Mouse (Mus musculus) myocyte (in vitro differentiated cells): ENCODE data around the gene Rxfp3. TPM values are rescaled to one million over a fixed set of nuclear protein-coding genes. Genes with fewer than 3 reads are reported as not detected.

Experiments
- H3K27me3 ChIP-seq: one replicate; pipeline ENCODE4 v1.6.1; 2011; ENCODE audit not compliant: control insufficient read depth, insufficient read depth, insufficient read length
- H3K36me3 ChIP-seq: one replicate; pipeline ENCODE4 v1.6.1; 2011; ENCODE audit not compliant: control insufficient read depth, insufficient read depth
- H3K4me2 ChIP-seq: one replicate; pipeline ENCODE4 v1.6.1; 2011; ENCODE audit warnings: low read depth, control low read depth
- H3K4me3 ChIP-seq: one replicate; pipeline ENCODE4 v1.5.1; 2011; ENCODE audit warnings: mild to moderate bottlenecking, control low read depth, moderate library complexity
- H3K79me2 ChIP-seq: one replicate; pipeline ENCODE4 v1.6.1; 2011; ENCODE audit not compliant: control insufficient read depth, insufficient read depth
- H3ac ChIP-seq: one replicate; pipeline ENCODE4 v1.6.1; 2011; ENCODE audit not compliant: control insufficient read depth, insufficient read length
- CEBPB ChIP-seq: IDR thresholded peaks from 2 replicates; pipeline ENCODE4 v1.6.1; 2011; ENCODE audit warnings: mild to moderate bottlenecking, moderate library complexity; ENCODE audit not compliant: poor library complexity, insufficient read depth, severe bottlenecking
- E2F4 ChIP-seq: IDR thresholded peaks from one replicate; pipeline ENCODE4 v1.6.1; 2011; ENCODE audit warnings: mild to moderate bottlenecking, control low read depth, moderate library complexity; ENCODE audit not compliant: insufficient read depth
- MAX ChIP-seq: IDR thresholded peaks from one replicate; pipeline ENCODE4 v1.6.1; 2011; ENCODE audit warnings: low read depth, mild to moderate bottlenecking, control low read depth
- MYOD1 ChIP-seq, 3 experiments: IDR thresholded peaks; one replicate each; pipeline ENCODE4 v1.6.1; 2011; ENCODE audit warnings: control low read depth in 2 of 3, low read depth in 2 of 3, mild to moderate bottlenecking in 2 of 3, moderate library complexity in 1 of 3; ENCODE audit not compliant: insufficient read length in 2 of 3, control insufficient read depth in 1 of 3
- MYOG ChIP-seq, 3 experiments: IDR thresholded peaks; one replicate each; pipeline ENCODE4 v1.6.1; 2011; ENCODE audit warnings: control low read depth in 2 of 3, low read depth in 2 of 3, mild to moderate bottlenecking in 2 of 3; ENCODE audit not compliant: insufficient read length in 2 of 3, control insufficient read depth in 1 of 3, insufficient read depth in 1 of 3
- POLR2A ChIP-seq: IDR thresholded peaks from one replicate; pipeline ENCODE4 v1.6.1; 2011; ENCODE audit warnings: low read depth, mild to moderate bottlenecking, control low read depth, moderate library complexity; ENCODE audit not compliant: insufficient read length
- POLR2AphosphoS2 ChIP-seq: IDR thresholded peaks from one replicate; pipeline ENCODE4 v1.6.1; 2011; ENCODE audit warnings: low read depth, control low read depth; ENCODE audit not compliant: insufficient read length
- REST ChIP-seq: IDR thresholded peaks from one replicate; pipeline ENCODE4 v1.6.1; 2011; ENCODE audit warnings: mild to moderate bottlenecking, control low read depth, moderate library complexity; ENCODE audit not compliant: insufficient read depth, insufficient read length
- SRF ChIP-seq: IDR thresholded peaks from one replicate; pipeline ENCODE4 v1.6.1; 2011; ENCODE audit warnings: low read depth; ENCODE audit not compliant: control insufficient read depth, insufficient read length
- TCF12 ChIP-seq: IDR thresholded peaks from one replicate; pipeline ENCODE4 v1.6.1; 2011; ENCODE audit warnings: mild to moderate bottlenecking, control low read depth; ENCODE audit not compliant: poor library complexity, insufficient read depth, severe bottlenecking
- TCF3 ChIP-seq: IDR thresholded peaks from one replicate; pipeline ENCODE4 v1.6.1; 2011; ENCODE audit warnings: low read depth, control low read depth; ENCODE audit not compliant: insufficient read length
- USF1 ChIP-seq: IDR thresholded peaks from one replicate; pipeline ENCODE4 v1.6.1; 2011; ENCODE audit warnings: low read depth, mild to moderate bottlenecking, control low read depth, moderate library complexity
- polyA plus RNA-seq: library from polyadenylated mRNA; unstranded; fragments of >200 nt; fragmentation: generic; extraction: Trizol; gene quantifications from one replicate; pipeline ENCODE4 v1.2.1, GENCODE M21; 2012; ENCODE audit warnings: missing spikeins

Rxfp3 gene
- polyA plus RNA-seq, 1 experiment: 0.02 TPM

- Histone ChIP-seq H3ac (no peak within 1 kb of the TSS), H3K79me2 (no peaks in the 10 kb centered on the region), H3K36me3 (no peaks in the 10 kb centered on the region), H3K4me3 (peak within 1 kb of the TSS; percentile 25), H3K4me2 (peak within 1 kb of the TSS; percentile 85), H3K27me3 (no peaks in the 10 kb centered on the region)
- TF ChIP-seq MAX (no peak), TCF12 (no peak), SRF (peak; percentile 38), MYOG (IDR thresholded peaks at IDR 0.05; ENCODE audit: control insufficient read depth in 1 of 3, insufficient read depth in 1 of 3, insufficient read length in 2 of 3, low read depth in 2 of 3) (no peak), CEBPB (no peak), E2F4 (no peak), MYOD1 (IDR thresholded peaks at IDR 0.05; ENCODE audit: control insufficient read depth in 1 of 3, insufficient read length in 2 of 3, low read depth in 2 of 3) (no peak), POLR2A (peak; percentile 24), USF1 (no peak), REST (no peak), TCF3 (no peak), POLR2AphosphoS2 (no peak)
These were observed 27.0 kb upstream of the Rxfp3 start, which contains the start of gene Adamts12 for GRCm38 (mm10) chr15:11064558-11065411. Gene Adamts12 (plus strand): TSS chr15:11064790.

- Histone ChIP-seq H3K4me2 (peak overlapping the region; percentile 85), H3K4me3 (peak overlapping the region; percentile 25), H3K79me2 (no peaks in the 10 kb centered on the region), H3K36me3 (no peaks in the 10 kb centered on the region), H3K27me3 (no peaks in the 10 kb centered on the region), H3ac (no peak overlapping the region)
- no peak for TF ChIP-seq POLR2A
- TF ChIP-seq REST: no peak
- TF ChIP-seq POLR2AphosphoS2: no peak
- no peak for TF ChIP-seq MAX
- TF ChIP-seq MYOD1 (IDR thresholded peaks at IDR 0.05; ENCODE audit: control insufficient read depth in 1 of 3, insufficient read length in 2 of 3, low read depth in 2 of 3): no peak
- no peak for TF ChIP-seq TCF12
- no peak for TF ChIP-seq MYOG (IDR thresholded peaks at IDR 0.05; ENCODE audit: control insufficient read depth in 1 of 3, insufficient read depth in 1 of 3, insufficient read length in 2 of 3, low read depth in 2 of 3)
- TF ChIP-seq E2F4: no peak
- no peak for TF ChIP-seq SRF
- no peak for TF ChIP-seq USF1
- TF ChIP-seq TCF3: no peak
- TF ChIP-seq CEBPB: no peak
These were observed 26.4 kb upstream of the Rxfp3 start for GRCm38 (mm10) chr15:11064160-11064557.

- H3K36me3 ChIP-seq: no peaks in the 10 kb centered on the region
- no peak for TF ChIP-seq CEBPB
- TF ChIP-seq TCF3: no peak
- no peak for TF ChIP-seq POLR2AphosphoS2
- TF ChIP-seq MYOG (IDR thresholded peaks at IDR 0.05; ENCODE audit: control insufficient read depth in 1 of 3, insufficient read depth in 1 of 3, insufficient read length in 2 of 3, low read depth in 2 of 3): no peak
- no peak for TF ChIP-seq SRF
- TF ChIP-seq USF1: no peak
- TF ChIP-seq REST: no peak
- no peak for TF ChIP-seq TCF12
- TF ChIP-seq POLR2A: no peak
- no peak for TF ChIP-seq MYOD1 (IDR thresholded peaks at IDR 0.05; ENCODE audit: control insufficient read depth in 1 of 3, insufficient read length in 2 of 3, low read depth in 2 of 3)
- no peak for TF ChIP-seq MAX
- no peak for TF ChIP-seq E2F4
- H3K4me2 ChIP-seq: no peak overlapping the region
- H3ac ChIP-seq: no peak overlapping the region
- no peak overlapping the region for H3K4me3 ChIP-seq
- no peaks in the 10 kb centered on the region for H3K27me3 ChIP-seq
- H3K79me2 ChIP-seq: no peaks in the 10 kb centered on the region
These were observed 25.1 kb upstream of the Rxfp3 start for GRCm38 (mm10) chr15:11062903-11063302.

DNA sequence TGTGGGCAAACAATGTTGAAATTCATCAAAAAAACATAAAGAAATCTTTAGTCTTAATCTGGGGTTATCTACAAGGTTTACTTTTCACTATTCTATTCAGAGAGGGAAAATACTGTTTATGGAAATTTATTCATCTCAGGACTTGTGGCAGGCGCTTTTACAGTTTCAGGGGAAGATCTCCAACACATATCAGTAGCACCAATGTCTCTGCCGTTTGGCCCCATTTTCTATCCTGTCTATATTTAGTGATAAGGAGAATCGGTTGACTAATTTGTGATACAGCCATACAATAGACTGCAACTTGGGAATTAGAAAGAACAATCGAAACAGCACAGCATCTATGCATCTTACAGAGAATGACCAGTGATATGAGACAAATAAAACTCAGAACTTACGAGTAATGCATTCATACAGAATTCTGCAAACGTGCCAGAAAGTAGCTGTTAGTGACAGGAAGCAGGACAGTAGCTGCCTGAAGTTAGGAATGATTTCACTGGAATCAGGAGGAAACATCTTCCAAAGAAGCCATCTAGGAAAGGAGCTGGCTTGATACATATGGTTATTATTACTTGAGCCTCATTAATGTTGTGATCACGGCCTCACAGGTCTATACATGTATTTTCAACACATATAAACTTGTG, 16.8 kb upstream of the Rxfp3 start:
- Histone ChIP-seq H3K4me2 (no peak overlapping the region), H3K36me3 (no peaks in the 10 kb centered on the region), H3K79me2 (no peaks in the 10 kb centered on the region), H3K4me3 (no peak overlapping the region), H3K27me3 (no peaks in the 10 kb centered on the region), H3ac (no peak overlapping the region)
- TF ChIP-seq USF1 (no peak), CEBPB (no peak), SRF (no peak), MYOD1 (IDR thresholded peaks at IDR 0.05; ENCODE audit: control insufficient read depth in 1 of 3, insufficient read length in 2 of 3, low read depth in 2 of 3) (no peak), MAX (no peak), TCF3 (no peak), REST (no peak), POLR2A (no peak), E2F4 (no peak), MYOG (IDR thresholded peaks at IDR 0.05; ENCODE audit: control insufficient read depth in 1 of 3, insufficient read depth in 1 of 3, insufficient read length in 2 of 3, low read depth in 2 of 3) (no peak), POLR2AphosphoS2 (no peak), TCF12 (no peak)
